ENCODE assay signal across 8 mouse cellular contexts in the genomic region with DNA sequence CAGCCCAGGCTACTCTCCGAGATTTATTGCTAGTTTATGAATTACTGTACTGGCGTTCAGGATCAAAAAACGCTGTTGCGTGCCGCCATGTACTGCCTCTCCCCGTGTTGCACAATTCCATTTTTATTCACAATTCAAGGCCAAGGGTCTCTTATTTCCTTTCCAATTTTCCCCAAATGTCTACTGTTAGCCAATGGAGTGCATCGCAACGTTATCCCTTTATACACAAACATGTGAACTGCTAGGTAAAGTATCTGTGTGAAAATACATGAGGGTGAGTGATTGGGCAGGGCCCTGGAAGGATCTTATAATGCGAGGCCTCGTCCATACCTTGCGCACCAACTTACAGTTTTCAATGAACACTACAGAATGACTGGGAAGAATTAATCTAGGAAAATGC. TPM values are rescaled to one million over a fixed set of nuclear protein-coding genes. Genes with fewer than 3 reads are reported as not detected.
A peak's percentile ranks its signal among the peaks of the same experiment; 100 is the strongest.
DNase-seq lines count a peak whose midpoint lies in the region; ATAC-seq and TF ChIP-seq lines count a peak whose summit lies in the region.

No protein-coding gene starts in this region.

- peak overlapping the region; percentile 64 for H3K4me2 ChIP-seq in heart, embryonic 16.5 days (ENCODE audit: low read depth, low read length)
- peak overlapping the region; percentile 96 for H3K4me2 ChIP-seq in liver, postnatal 0 days (ENCODE audit: low read depth, low read length)

- H3K4me1 ChIP-seq in kidney, adult 2 months (ENCODE audit: control insufficient read depth, insufficient read depth, low read length), result peaks cover 5% of the 10 kb centered on the region; the same call in 1 of the 2 replicates
- peaks cover 6% of the 10 kb centered on the region; the same call in 1 of the 2 replicates for H3K4me1 ChIP-seq in heart, embryonic 16.5 days (ENCODE audit: control insufficient read depth, insufficient read depth, low read length)
- 0 out of 2 replicates have a peak, but pooled peaks cover 8% of the 10 kb centered on the region for H3K4me1 ChIP-seq in liver, postnatal 0 days (ENCODE audit: insufficient read depth)
- H3K4me1 ChIP-seq in thymus, adult 2 months (replicated peaks; ENCODE audit: control insufficient read depth, insufficient read depth, low read length), result 0 out of 2 replicates have a peak, but pooled peaks cover 2% of the 10 kb centered on the region

- no peaks in the 10 kb centered on the region for H3K9me3 ChIP-seq in heart, embryonic 16.5 days (replicated peaks; ENCODE audit: control insufficient read depth, low read length)
- H3K9me3 ChIP-seq in liver, postnatal 0 days (ENCODE audit: low read length), result no peaks in the 10 kb centered on the region

- TF ChIP-seq EP300 in liver, postnatal 0 days (IDR thresholded peaks at IDR 0.05; ENCODE audit: low read depth), result no peak

- no peaks in the 10 kb centered on the region; the same call in 1 of the 2 replicates for H3K36me3 ChIP-seq in kidney, adult 2 months (ENCODE audit: control insufficient read depth, insufficient read depth, low read length)
- 0 out of 2 replicates have a peak, but pooled peaks cover 2% of the 10 kb centered on the region for H3K36me3 ChIP-seq in heart, embryonic 16.5 days (ENCODE audit: control insufficient read depth, insufficient read depth)
- H3K36me3 ChIP-seq in liver, postnatal 0 days (replicated peaks; ENCODE audit: insufficient read depth, low read length), result 0 out of 2 replicates have a peak, but pooled peaks cover 7% of the 10 kb centered on the region
- H3K36me3 ChIP-seq in thymus, adult 2 months (ENCODE audit: control insufficient read depth, insufficient read depth, low read length), result no peaks in the 10 kb centered on the region

- no peak overlapping the region for H3K27ac ChIP-seq in kidney, adult 2 months (ENCODE audit: insufficient read depth, low read depth, low read length)
- H3K27ac ChIP-seq in heart, embryonic 16.5 days (ENCODE audit: low read length), result no peak overlapping the region
- no peak overlapping the region for H3K27ac ChIP-seq in liver, postnatal 0 days (ENCODE audit: low read depth)
- H3K27ac ChIP-seq in thymus, adult 2 months (ENCODE audit: control insufficient read depth, insufficient read depth, low read length), result no peak overlapping the region

- no peak for TF ChIP-seq POLR2A in kidney, adult 2 months (IDR thresholded peaks at IDR 0.05; ENCODE audit: low read depth, low read length)
- TF ChIP-seq POLR2A in thymus, adult 2 months (IDR thresholded peaks at IDR 0.05; ENCODE audit: control insufficient read depth, extremely low read depth, insufficient read depth, low read length, poor library complexity), result no peak

- TF ChIP-seq CTCF in kidney, adult 2 months (conservative IDR thresholded peaks at IDR 0.05; ENCODE audit: insufficient read depth, insufficient read length, low read depth, low read length), result no peak
- no peak for TF ChIP-seq CTCF in liver, postnatal 0 days (IDR thresholded peaks at IDR 0.05; ENCODE audit: low read depth)
- TF ChIP-seq CTCF in thymus, adult 2 months (IDR thresholded peaks at IDR 0.05; ENCODE audit: borderline replicate concordance, control insufficient read depth, extremely low read depth, insufficient read depth, low read length, poor library complexity), result no peak

- DNase-seq in kidney, adult 2 months, result peak; percentile 9
- DNase-seq in kidney, postnatal 25 days, result no peak
- peak; percentile 28 for DNase-seq in adipocyte (ENCODE audit: low spot score)
- no peak for DNase-seq in liver, postnatal 0 days
- no peak for DNase-seq in thymus, adult 2 months
- no peak for DNase-seq in right cerebral cortex, adult 2 months (ENCODE audit: low spot score in 2 of 2)
- no peak for DNase-seq in ovary, postnatal 10 days (ENCODE audit: low spot score)

- peak overlapping the region; percentile 44 for H3K4me3 ChIP-seq in kidney, adult 2 months (ENCODE audit: insufficient read depth, low read depth, low read length)
- peak overlapping the region; percentile 73 for H3K4me3 ChIP-seq in heart, embryonic 16.5 days (ENCODE audit: low read length)
- peak overlapping the region; percentile 77 for H3K4me3 ChIP-seq in liver, postnatal 0 days (ENCODE audit: low read depth, low read length)
- no peak overlapping the region for H3K4me3 ChIP-seq in thymus, adult 2 months (ENCODE audit: control insufficient read depth, insufficient read depth, low read length)

- H3K9ac ChIP-seq in heart, embryonic 16.5 days (ENCODE audit: low read length), result peak overlapping the region; percentile 88
- peak overlapping the region; percentile 92 for H3K9ac ChIP-seq in liver, postnatal 0 days (replicated peaks)

- no peak for ATAC-seq in heart, embryonic 16.5 days (replicated peaks; ENCODE audit: extremely low read depth, insufficient read depth, low FRiP score)
- ATAC-seq in liver, postnatal 0 days, result no peak

- WGBS in kidney, adult 2 months, result 27% methylated on average over 11 of the region's 11 CpGs
- 51% methylated on average over 11 of the region's 11 CpGs for WGBS in heart, embryonic 16.5 days
- 43% methylated on average over 11 of the region's 11 CpGs for WGBS in liver, postnatal 0 days (ENCODE audit: insufficient replicate concordance)
- WGBS in thymus, adult 2 months, result 84% methylated on average over 11 of the region's 11 CpGs

- no peaks in the 10 kb centered on the region for H3K27me3 ChIP-seq in kidney, adult 2 months (replicated peaks; ENCODE audit: control insufficient read depth, insufficient read depth, low read length)
- no peaks in the 10 kb centered on the region for H3K27me3 ChIP-seq in heart, embryonic 16.5 days (ENCODE audit: control insufficient read depth, insufficient read depth, low read length)
- H3K27me3 ChIP-seq in liver, postnatal 0 days (ENCODE audit: insufficient read depth, low read length), result no peaks in the 10 kb centered on the region
- H3K27me3 ChIP-seq in thymus, adult 2 months (ENCODE audit: control insufficient read depth, insufficient read depth, low read length), result no peaks in the 10 kb centered on the region

RNA-seq across cellular contexts. Expression of a gene that starts 0.9 kb away (rescaled TPM):
- polyA plus RNA-seq in kidney, adult 2 months (2012; rRNA removed), result 23.3 and 26.7 TPM in 2 replicates
- 48.0 and 48.3 TPM in 2 replicates for polyA plus RNA-seq in heart, embryonic 16.5 days (2015; fragmentation: Nextera tagmentation; extraction: Ambion mirVana)
- 8.3 and 9.5 TPM in 2 replicates for polyA plus RNA-seq in liver, postnatal 0 days (2015; fragmentation: Nextera tagmentation; extraction: Ambion mirVana)
- polyA plus RNA-seq in thymus, adult 2 months (2012; rRNA removed), result 29.4 and 34.0 TPM in 2 replicates

RNA-seq across cellular contexts. Expression of a gene that starts 31.6 kb away (rescaled TPM):
- 2.1 TPM in 2 replicates for polyA plus RNA-seq in kidney, adult 2 months (2012; rRNA removed)
- polyA plus RNA-seq in heart, embryonic 16.5 days (2015; fragmentation: Nextera tagmentation; extraction: Ambion mirVana), result 0.56 and 0.68 TPM in 2 replicates
- polyA plus RNA-seq in liver, postnatal 0 days (2015; fragmentation: Nextera tagmentation; extraction: Ambion mirVana), result 0.21 and 0.52 TPM in 2 replicates
- 3.0 and 3.8 TPM in 2 replicates for polyA plus RNA-seq in thymus, adult 2 months (2012; rRNA removed)

RNA-seq across cellular contexts. Expression of a gene that starts 48.3 kb away (rescaled TPM):
- 25.2 and 27.0 TPM in 2 replicates for polyA plus RNA-seq in kidney, adult 2 months (2012; rRNA removed)
- 2.1 and 2.2 TPM in 2 replicates for polyA plus RNA-seq in heart, embryonic 16.5 days (2015; fragmentation: Nextera tagmentation; extraction: Ambion mirVana)
- polyA plus RNA-seq in liver, postnatal 0 days (2015; fragmentation: Nextera tagmentation; extraction: Ambion mirVana), result 5.3 TPM in 2 replicates
- 0.62 and 2.2 TPM in 2 replicates for polyA plus RNA-seq in thymus, adult 2 months (2012; rRNA removed)

RNA-seq across cellular contexts. Expression of a gene that starts 49.3 kb away (rescaled TPM):
- 71.5 and 74.7 TPM in 2 replicates for polyA plus RNA-seq in kidney, adult 2 months (2012; rRNA removed)
- 166 and 184 TPM in 2 replicates for polyA plus RNA-seq in heart, embryonic 16.5 days (2015; fragmentation: Nextera tagmentation; extraction: Ambion mirVana)
- 122 and 136 TPM in 2 replicates for polyA plus RNA-seq in liver, postnatal 0 days (2015; fragmentation: Nextera tagmentation; extraction: Ambion mirVana)
- polyA plus RNA-seq in thymus, adult 2 months (2012; rRNA removed), result 74.7 and 79.8 TPM in 2 replicates

RNA-seq across cellular contexts. Expression of a gene that starts 49.5 kb away (rescaled TPM):
- 9.3 and 13.2 TPM in 2 replicates for polyA plus RNA-seq in kidney, adult 2 months (2012; rRNA removed)
- polyA plus RNA-seq in heart, embryonic 16.5 days (2015; fragmentation: Nextera tagmentation; extraction: Ambion mirVana), result 56.3 and 62.5 TPM in 2 replicates
- polyA plus RNA-seq in liver, postnatal 0 days (2015; fragmentation: Nextera tagmentation; extraction: Ambion mirVana), result 23.8 and 25.7 TPM in 2 replicates
- 14.8 and 14.9 TPM in 2 replicates for polyA plus RNA-seq in thymus, adult 2 months (2012; rRNA removed)

Comparison
In these comparisons a context has a peak if more than half of its experiments do, and no peak if none do; other contexts are left out.
1. DNase-seq: peak in kidney, adult 2 months (single experiment) and adipocyte (single experiment); none in kidney, postnatal 25 days (0 of 2), liver, postnatal 0 days (single experiment), thymus, adult 2 months (single experiment), right cerebral cortex, adult 2 months (0 of 2) and ovary, postnatal 10 days (single experiment).